Mouse (Mus musculus) left cerebral cortex, postnatal 14 days (tissue): ENCODE results near the gene Ccdc173. TPM values are rescaled to one million over a fixed set of nuclear protein-coding genes. Genes with fewer than 3 reads are reported as not detected.
"Not testable (repeated sequence)": the region's sequence is repeated elsewhere in the genome, so short reads cannot be mapped to it uniquely, and the experiment has no call there.

Experiments used
- DNase-seq, 2 experiments: peaks; one replicate each; pipeline ENCODE4 v3.0.0; 2021 to 2022; ENCODE audit warnings: low spot score in 2 of 2, mixed read lengths in 1 of 2
- intact Hi-C: fragments of 180-260 bp; cut with DNase I; formaldehyde crosslinking; loops from one replicate; pipeline ENCODE4 v1.15.1; 2025
- long read RNA-seq, 2 experiments: library from polyadenylated mRNA; stranded (forward); transcript quantifications; one replicate each; pipeline ENCODE4 v2.0.0; 2021
- total RNA-seq, 2 experiments: library from RNA; stranded (reverse); gene quantifications; 2 replicates each; pipeline ENCODE4 v1.2.3; 2021

Ccdc173 gene
- 1 to 10 TPM; 2.2 to 2.4 TPM for total RNA-seq
- long read RNA-seq, experiment 1 = 0 reads
- long read RNA-seq, experiment 2, partial matches to known transcripts = 0 of 3 reads
- long read RNA-seq, experiment 2, other reads (novel, unspliced or antisense) = 3 of 3 reads

GRCm38 (mm10) chr2:69789429-69790069, at the start of gene Ccdc173, which contains the start of gene Phospho2:
Gene Ccdc173 (minus strand): TSS chr2:69789575.
Gene Phospho2 (plus strand): TSS chr2:69789623.
- intact Hi-C loops = no loop called here
- DNase-seq = peak; percentile 99

- intact Hi-C loops = no loop called here
- no peak for DNase-seq
Measured at GRCm38 (mm10) chr2:69838707-69839106, 49.3 kb upstream of the Ccdc173 start.

DNA sequence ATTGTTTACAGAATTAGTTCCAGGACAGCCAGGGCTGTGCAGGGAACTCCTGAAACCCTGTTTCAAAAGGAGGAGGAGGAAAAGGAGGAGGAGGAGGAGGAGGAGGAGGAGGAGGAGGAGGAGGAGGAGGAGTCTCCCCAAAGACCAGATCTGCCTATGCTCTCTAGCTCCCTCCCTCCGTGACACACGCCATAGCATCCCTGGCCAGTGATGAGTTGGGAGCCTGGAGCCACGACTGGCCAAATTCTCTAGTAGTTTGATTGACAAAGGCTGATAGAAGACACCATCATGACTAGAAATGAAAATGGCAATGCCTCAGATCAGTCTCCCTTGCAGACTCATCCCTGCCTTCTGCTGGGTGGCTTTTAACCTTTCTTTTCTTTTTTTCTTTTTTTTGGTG, 48.6 kb upstream of the Ccdc173 start:
- DNase-seq = no peak
- intact Hi-C loops = no loop called here

DNA sequence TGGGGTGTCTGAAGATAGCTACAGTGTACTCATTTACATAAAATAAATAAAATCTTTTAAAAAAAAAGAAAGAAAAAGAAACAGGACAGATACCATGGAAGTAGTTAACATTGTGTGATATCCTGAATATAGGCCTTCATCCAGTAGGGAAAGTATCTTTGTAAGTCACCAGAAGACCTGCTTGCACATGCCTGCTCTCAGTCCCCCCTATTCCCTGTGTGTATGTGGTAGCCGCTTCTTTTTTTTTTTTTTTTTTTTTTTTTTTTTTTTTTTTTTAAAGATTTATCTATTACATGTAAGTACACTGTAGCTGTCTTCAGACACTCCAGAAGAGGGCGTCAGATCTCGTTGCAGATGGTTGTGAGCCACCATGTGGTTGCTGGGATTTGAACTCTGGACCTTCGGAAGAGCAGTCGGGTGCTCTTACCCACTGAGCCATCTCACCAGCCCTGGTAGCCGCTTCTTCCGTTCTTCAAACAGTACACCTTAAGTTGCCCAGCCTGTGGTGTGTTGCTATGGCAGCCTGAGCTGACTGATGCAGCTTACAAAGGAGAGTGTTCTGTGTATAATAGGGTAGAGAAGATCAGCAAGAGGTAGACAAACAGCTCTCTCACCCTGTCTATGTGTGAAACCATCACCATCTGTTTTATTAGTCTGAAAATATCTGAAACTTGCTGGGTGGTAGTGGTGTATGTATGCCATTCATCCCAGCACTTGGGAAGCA, 48.0 kb upstream of the Ccdc173 start:
- intact Hi-C loops = no loop called here
- DNase-seq = no peak

- no peak for DNase-seq
- intact Hi-C loops = no loop called here
Measured at GRCm38 (mm10) chr2:69830116-69830515, 40.7 kb upstream of the Ccdc173 start.

DNA sequence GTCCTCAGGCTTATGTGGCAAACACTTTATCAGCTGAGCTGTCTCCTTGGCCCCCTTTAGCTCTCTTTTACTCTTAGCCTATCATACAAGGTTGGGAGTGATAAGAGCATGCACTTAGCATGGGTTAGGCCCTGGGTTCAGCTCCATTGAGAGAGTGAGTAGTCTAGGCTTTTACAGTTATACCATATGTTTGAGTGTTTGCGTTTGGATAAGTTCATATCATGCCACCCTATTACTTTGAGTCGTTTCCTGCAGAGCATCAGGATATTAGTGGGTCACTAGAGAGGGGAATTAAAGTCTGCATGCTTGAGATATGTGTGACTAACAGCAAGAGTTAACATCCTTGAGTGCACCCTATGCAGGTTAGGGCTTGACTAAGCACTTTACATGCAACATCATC, 40.3 kb upstream of the Ccdc173 start:
- intact Hi-C loops = no loop called here
- no peak for DNase-seq

DNA sequence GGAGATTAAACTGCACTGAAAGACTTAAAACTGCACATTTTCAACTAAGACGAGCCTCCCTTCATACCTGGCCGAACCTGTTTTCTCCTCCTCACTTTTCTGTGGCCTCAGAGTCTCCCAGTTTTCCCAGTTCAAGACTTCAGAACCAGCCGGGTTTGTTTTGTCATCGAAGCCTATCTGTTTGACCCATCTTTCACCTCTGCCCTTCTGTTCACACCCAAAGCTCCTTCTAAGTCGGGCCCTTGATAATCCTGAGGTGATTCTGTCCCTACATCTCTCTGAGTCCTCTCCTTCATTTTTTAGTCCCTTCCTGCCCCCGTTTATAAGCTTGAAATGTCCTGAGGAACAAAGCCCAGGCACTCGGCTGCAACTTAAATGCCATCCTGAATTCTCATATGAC, 38.7 kb upstream of the Ccdc173 start:
- no peak for DNase-seq
- intact Hi-C loops = no loop called here

DNA sequence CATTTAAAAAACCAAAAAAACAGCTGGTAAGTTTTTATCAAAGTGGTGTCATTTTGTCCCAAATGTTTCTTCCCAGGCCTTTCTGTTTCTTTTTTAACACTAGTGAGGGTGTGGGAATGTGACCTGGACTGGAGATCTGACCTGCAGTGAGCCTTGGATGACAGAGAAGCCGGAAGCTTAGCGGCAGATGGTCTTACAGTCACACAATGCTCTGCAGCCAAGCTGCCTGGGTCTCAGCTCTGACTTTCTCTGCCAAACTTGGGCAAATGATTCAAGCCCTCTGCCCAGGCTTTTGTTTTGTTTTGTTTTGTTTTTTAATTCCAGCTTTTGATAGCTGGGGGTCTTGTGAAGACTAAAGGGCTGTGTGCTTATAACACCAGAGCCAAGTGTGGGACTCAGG, 37.0 kb upstream of the Ccdc173 start:
- intact Hi-C loops = no loop called here
- no peak for DNase-seq

DNA sequence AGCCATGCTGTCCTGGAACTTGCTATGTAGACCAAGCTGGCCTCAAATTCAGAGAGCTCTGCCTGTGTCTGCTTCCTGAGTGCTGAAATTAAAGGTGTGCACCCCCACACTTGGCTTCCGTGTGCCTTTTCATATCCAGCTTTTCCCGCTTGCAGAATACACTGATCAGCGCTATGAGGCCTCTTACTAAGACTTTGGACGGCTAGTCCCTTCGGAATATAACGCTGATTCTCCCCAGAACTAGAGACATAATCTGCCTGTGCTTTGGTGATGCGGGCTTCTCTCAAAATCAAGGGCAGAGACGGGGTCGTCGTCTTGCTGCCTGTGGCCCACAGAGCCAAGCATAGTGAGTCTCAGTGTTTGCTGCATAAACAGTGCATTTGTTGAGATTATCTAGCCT, 36.5 kb upstream of the Ccdc173 start:
- no peak for DNase-seq
- intact Hi-C loops = no loop called here

- peak in 1 of 2 experiments; percentile 46 for DNase-seq
- intact Hi-C loops = loop anchor here (5.0 kb wide), 1 partner anchor 39 kb away; the partner anchor contains the start of gene Ssb
Measured at GRCm38 (mm10) chr2:69823129-69823677, 33.8 kb upstream of the Ccdc173 start.

DNA sequence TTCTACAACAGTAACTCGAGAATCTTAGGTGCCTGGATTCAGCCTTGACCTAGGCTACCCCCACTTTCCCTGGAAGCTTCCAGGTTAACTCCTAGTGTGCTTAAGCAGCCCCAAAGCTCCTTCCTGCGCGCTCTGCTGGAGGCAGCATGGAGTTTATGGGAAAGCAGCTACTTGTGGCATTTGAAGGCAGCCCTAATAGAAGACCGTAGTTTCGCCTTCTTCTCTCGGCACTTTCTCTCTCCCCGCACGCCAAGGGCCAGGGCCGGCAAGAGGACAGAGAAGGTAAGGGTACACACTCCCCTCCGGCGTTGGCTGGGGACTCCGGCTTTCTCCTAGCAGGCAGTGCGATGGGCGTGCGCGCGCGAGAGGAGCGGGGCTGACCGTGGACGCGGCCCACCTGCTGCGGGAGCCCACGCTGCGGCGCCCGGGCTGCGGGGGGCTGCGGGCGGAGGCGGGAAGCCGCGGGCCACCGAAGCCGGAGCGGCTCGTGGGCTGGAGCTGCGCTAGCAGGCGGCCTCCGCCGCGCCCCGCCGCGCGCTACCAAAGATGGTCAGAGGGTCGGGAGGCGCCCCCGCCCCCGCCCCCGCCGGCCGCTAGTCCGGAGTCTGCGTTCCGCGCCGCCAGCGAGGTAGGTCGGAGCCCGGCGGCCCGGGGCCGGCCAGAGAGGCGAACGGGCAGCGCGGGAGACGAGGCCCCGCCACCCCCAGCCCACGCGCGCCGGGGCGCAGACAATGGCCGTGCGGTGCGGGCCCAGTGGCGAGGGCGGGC, 33.2 kb upstream of the Ccdc173 start:
- peak in 1 of 2 experiments; percentile 56 for DNase-seq
- intact Hi-C loops = loop anchor here (5.0 kb wide), 1 partner anchor 40 kb away; the partner anchor contains the start of gene Ssb

DNA sequence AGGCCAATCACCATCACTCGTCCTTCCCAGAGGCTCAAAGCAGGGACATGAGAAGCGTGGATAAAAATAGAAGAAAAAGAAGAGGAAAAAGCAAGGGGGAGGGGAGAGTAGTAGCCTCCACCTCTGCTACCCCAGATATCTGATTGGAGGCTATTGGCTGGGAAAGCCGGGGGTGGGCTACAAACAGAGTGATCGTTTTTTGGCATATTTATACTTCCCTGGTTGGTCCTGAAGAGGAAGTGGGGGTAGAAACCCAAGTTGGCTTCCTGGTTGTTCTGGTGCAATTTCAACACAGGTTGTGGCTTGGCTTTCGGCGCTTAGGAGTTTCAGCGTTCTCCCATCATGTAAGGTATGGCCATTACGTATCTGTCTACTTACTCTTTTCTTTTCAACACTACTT, 32.3 kb upstream of the Ccdc173 start, which contains the start of gene Klhl23:
Gene Klhl23, plus strand, starts transcription at position 234 of the 400 bp plus-strand sequence.
- no peak for DNase-seq
- intact Hi-C loops = loop anchor here (5.0 kb wide), 1 partner anchor 41 kb away; the partner anchor contains the start of gene Ssb

DNA sequence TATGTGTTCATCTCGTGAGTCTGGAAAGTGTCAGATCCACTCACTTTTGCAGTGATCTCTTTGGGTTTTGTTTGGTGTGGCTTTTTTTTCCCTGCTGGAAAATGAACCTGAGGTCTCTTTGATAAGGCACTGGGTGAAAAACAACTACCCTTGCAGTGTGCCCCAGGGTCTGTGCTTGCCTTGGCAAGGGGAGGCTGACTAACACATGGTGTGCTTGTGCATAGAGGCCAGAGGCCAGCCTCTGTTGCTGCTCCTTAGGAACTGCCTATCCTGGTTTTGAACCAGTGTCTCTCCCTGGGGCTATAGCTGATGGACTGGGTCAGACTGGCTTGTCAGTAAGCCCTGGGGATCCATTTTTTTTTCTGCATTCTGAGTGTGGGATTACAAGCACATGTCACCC, 30.8 kb upstream of the Ccdc173 start:
- intact Hi-C loops = loop anchor here (5.0 kb wide), 1 partner anchor 42 kb away; the partner anchor contains the start of gene Ssb
- DNase-seq = no peak

DNA sequence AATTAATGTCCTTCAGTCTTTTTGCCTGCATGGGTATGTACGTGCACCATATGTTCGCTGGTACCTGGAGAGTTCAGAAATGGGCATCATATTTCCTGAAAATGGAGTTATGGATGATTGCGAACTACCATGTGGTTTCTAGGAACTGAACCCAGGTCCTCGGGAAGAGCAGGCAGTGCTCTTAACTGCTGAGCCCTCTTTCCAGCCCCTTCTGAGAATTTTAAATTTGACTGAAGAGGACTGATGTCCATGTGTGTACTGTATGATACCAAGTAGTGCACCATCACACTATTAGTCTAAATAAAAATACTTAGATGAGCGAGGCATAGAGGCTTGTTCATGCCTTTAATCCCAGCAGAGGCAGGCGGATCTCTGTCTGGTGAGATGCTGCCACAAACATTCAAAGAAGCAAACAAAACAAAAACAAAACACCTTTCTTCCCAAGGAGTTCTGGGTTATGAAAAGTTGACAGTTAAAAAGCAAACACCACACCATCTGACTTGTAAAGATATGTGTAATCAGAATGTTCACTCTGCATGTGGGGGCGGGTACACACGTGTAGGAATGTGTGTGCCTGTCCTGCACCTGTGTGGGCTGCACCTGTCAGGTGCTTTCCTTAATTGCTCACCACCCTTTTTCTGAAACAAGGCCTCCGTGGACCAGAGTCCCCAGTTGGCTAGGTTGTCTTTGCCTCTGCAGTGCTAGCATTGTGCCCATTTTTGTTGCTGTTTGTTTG, 29.1 kb upstream of the Ccdc173 start:
- intact Hi-C loops = no loop called here
- DNase-seq = no peak

GRCm38 (mm10) chr2:69816575-69816974, 27.2 kb upstream of the Ccdc173 start:
- intact Hi-C loops = no loop called here
- no peak for DNase-seq

- intact Hi-C loops, DNase-seq: not testable (repeated sequence)
Measured at GRCm38 (mm10) chr2:69811349-69811748, 22.0 kb upstream of the Ccdc173 start.

DNA sequence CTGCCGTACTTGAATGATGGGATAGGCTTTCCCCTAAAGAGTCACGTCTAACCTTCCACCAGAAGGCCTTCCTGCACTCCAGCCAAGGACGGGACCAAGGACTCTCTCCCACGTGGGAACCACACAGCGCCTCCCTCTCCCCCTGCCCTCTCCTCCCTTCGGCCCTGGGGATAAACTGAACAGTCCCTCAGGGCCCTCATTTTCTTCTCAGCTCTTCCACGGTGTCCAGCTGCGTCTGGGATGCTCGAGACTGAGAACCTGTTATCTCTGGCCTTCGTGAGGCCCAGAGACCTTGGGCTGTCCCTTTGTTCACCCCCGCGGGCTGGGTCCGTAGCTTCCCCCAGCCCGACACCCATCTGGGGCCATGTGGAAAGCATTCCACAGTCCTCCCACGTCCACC, 20.8 kb upstream of the Ccdc173 start:
- intact Hi-C loops = no loop called here
- DNase-seq = no peak

DNA sequence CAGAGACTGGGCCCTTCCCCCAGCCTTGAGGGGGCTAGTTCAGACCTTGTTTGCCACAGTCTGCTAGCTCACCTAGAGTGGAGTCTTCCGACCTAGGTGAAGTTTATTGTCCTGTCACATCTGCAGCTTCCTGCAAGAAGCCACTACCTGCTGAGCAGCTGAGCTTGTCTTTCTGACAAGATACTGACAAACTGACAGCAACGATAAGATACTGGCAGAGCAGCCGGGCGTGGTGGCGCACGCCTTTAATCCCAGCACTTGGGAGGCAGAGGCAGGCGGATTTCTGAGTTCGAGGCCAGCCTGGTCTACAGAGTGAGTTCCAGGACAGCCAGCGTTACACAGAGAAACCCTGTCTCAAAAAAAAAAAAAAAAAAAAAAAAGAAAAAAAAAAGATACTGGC, 15.3 kb upstream of the Ccdc173 start:
- intact Hi-C loops = loop anchor here (5.0 kb wide), 1 partner anchor 58 kb away; the partner anchor contains the start of gene Ssb
- DNase-seq = not testable (repeated sequence)

- intact Hi-C loops = loop anchor here (5.0 kb wide), 1 partner anchor 59 kb away; the partner anchor contains the start of gene Ssb
- DNase-seq = no peak
Measured at GRCm38 (mm10) chr2:69803756-69804155, 14.4 kb upstream of the Ccdc173 start.
